Mouse (Mus musculus): ENCODE measurements around the gene Tbx1. TPM values are rescaled to one million over a fixed set of nuclear protein-coding genes. Genes with fewer than 3 reads are reported as not detected.

Gene Tbx1
- not detected in 2 replicates for polyA plus RNA-seq (2012; ENCODE audit: low replicate concordance)

GRCm38 (mm10) chr16:18589804-18590790 is at the start of gene Tbx1:
Tbx1 (minus strand) TSS chr16:18590671.

GRCm38 (mm10) chr16:18629390-18630231 is 39.1 kb upstream of the Tbx1 start, which contains the start of gene Sept5:
Sept5 (minus strand) TSS chr16:18629954.

GRCm38 (mm10) chr16:18626376-18626878 is 36.0 kb upstream of the Tbx1 start, which contains the start of gene Gm49601:
Gm49601 (minus strand) TSS chr16:18626427.

GRCm38 (mm10) chr16:18622019-18622418 is 31.5 kb upstream of the Tbx1 start, which contains the start of gene Gp1bb:
Gp1bb (minus strand) TSS chr16:18622403.

Other genes with a start within 250 kb of the Tbx1 start
- gene Tango2, start 242.6 kb downstream of the Tbx1 start, polyA plus RNA-seq (2012; ENCODE audit: low replicate concordance) = 32.4 and 36.4 TPM in 2 replicates
- gene Arvcf, start 242.5 kb downstream of the Tbx1 start, polyA plus RNA-seq (2012; ENCODE audit: low replicate concordance) = 16.6 and 24.6 TPM in 2 replicates
- 11.6 and 14.1 TPM in 2 replicates for gene Txnrd2, start 164.3 kb downstream of the Tbx1 start, polyA plus RNA-seq (2012; ENCODE audit: low replicate concordance)
- gene Comt, start 163.8 kb downstream of the Tbx1 start, polyA plus RNA-seq (2012; ENCODE audit: low replicate concordance) = 34.0 and 154 TPM in 2 replicates
- 18.6 and 20.1 TPM in 2 replicates for gene Gnb1l, start 92.0 kb downstream of the Tbx1 start, polyA plus RNA-seq (2012; ENCODE audit: low replicate concordance)
- 2.5 and 4.0 TPM in 2 replicates for gene Rtl10, start 91.8 kb downstream of the Tbx1 start, polyA plus RNA-seq (2012; ENCODE audit: low replicate concordance)
- gene Gp1bb, start 31.7 kb upstream of the Tbx1 start, polyA plus RNA-seq (2012; ENCODE audit: low replicate concordance) = 3.7 and 15.7 TPM in 2 replicates
- gene Gm49601, start 35.8 kb upstream of the Tbx1 start, polyA plus RNA-seq (2012; ENCODE audit: low replicate concordance) = 0.66 TPM in 1 of 2 replicates, not detected in the other
- gene Sept5, start 39.3 kb upstream of the Tbx1 start, polyA plus RNA-seq (2012; ENCODE audit: low replicate concordance) = 0.23 and 0.30 TPM in 2 replicates
- gene Cldn5, start 186.2 kb upstream of the Tbx1 start, polyA plus RNA-seq (2012; ENCODE audit: low replicate concordance) = 4.8 and 13.2 TPM in 2 replicates
- 10.1 and 30.6 TPM in 2 replicates for gene Ufd1, start 221.1 kb upstream of the Tbx1 start, polyA plus RNA-seq (2012; ENCODE audit: low replicate concordance)
- gene Cdc45, start 221.3 kb upstream of the Tbx1 start, polyA plus RNA-seq (2012; ENCODE audit: low replicate concordance) = 19.7 and 32.4 TPM in 2 replicates
- gene 2510002D24Rik, start 245.9 kb upstream of the Tbx1 start, polyA plus RNA-seq (2012; ENCODE audit: low replicate concordance) = 46.2 and 98.5 TPM in 2 replicates
- gene Gm28539, start 245.9 kb upstream of the Tbx1 start, polyA plus RNA-seq (2012; ENCODE audit: low replicate concordance) = not detected in 2 replicates

Measured in leukemia stem cell, adult 10-12 weeks (primary cell).